Mouse (Mus musculus) ES-E14 (cell line): ENCODE results near the gene Timm13.

Experiments
- CHD2 ChIP-seq: IDR thresholded peaks from 2 replicates; pipeline ENCODE4 v1.6.1; 2014; ENCODE audit warnings: mild to moderate bottlenecking, low read depth, low read length, inconsistent platforms
- HCFC1 ChIP-seq: IDR thresholded peaks from 2 replicates; pipeline ENCODE4 v1.6.1; 2012; ENCODE audit warnings: low read length, inconsistent platforms, borderline replicate concordance; ENCODE audit not compliant: insufficient read depth
- MAFK ChIP-seq: IDR thresholded peaks from 2 replicates; pipeline ENCODE4 v1.6.1; 2014; ENCODE audit warnings: mild to moderate bottlenecking, low read depth, low read length, inconsistent platforms; ENCODE audit not compliant: insufficient read depth
- ZC3H11A ChIP-seq: IDR thresholded peaks from 2 replicates; pipeline ENCODE4 v1.6.1; 2012; ENCODE audit warnings: low read depth, mild to moderate bottlenecking, inconsistent platforms, low read length, borderline replicate concordance
- ZNF384 ChIP-seq: IDR thresholded peaks from 2 replicates; pipeline ENCODE4 v1.6.1; 2012; ENCODE audit warnings: low read depth, low read length, inconsistent platforms

DNA sequence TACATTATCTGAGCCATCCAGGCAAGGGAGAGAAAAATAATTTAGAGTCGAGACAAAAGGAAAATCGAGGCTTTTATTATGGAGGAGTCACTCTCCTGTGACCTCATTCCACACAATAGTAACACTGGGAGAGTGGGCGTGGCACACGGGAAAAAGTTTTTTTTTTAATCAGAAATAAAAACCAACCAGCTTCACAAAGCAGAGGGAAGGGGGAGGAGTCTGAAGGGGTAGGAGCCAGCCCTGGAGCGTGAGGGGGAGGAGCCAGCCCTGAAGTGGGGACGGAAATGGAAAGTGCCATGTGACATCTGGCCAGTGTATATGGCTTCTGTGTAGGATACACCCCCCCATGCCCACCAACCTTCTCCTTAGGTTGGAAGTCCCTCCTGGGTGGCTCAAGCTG, 47.8 kb upstream of the Timm13 start:
- TF ChIP-seq MAFK (no peak), ZC3H11A (no peak), HCFC1 (no peak), ZNF384 (peak; percentile 69), CHD2 (no peak)
